Mouse (Mus musculus) kidney, embryonic 15.5 days (tissue): ENCODE data around the gene Msantd2. TPM values are rescaled to one million over a fixed set of nuclear protein-coding genes. Genes with fewer than 3 reads are reported as not detected.

Experiments
- ATAC-seq: fragments of 200-750 bp; cut with Nextera tagmentation; replicated peaks from 2 replicates; pipeline ENCODE4 v1.8.0; 2017; ENCODE audit warnings: moderate TSS enrichment; ENCODE audit not compliant: low FRiP score
- H3K27ac ChIP-seq: fragments of 300-500 bp; sonication (generic); 2 replicates; pipeline ENCODE4 v1.5.1; 2015; ENCODE audit warnings: mild to moderate bottlenecking, inconsistent platforms
- H3K27me3 ChIP-seq: fragments of 300-500 bp; sonication (generic); 2 replicates; pipeline ENCODE4 v1.6.1; 2015; ENCODE audit warnings: inconsistent platforms
- H3K36me3 ChIP-seq: fragments of 300-500 bp; sonication (generic); 2 replicates; pipeline ENCODE4 v1.6.1; 2015; ENCODE audit warnings: inconsistent platforms
- H3K4me1 ChIP-seq: fragments of 300-500 bp; sonication (generic); 2 replicates; pipeline ENCODE4 v1.6.1; 2015; ENCODE audit warnings: inconsistent platforms
- H3K4me2 ChIP-seq: fragments of 300-500 bp; sonication (generic); 2 replicates; pipeline ENCODE4 v1.6.1; 2015; ENCODE audit warnings: moderate library complexity, mild to moderate bottlenecking, inconsistent platforms
- H3K4me3 ChIP-seq: fragments of 300-500 bp; sonication (generic); replicated peaks from 2 replicates; pipeline ENCODE4 v1.5.1; 2015; ENCODE audit warnings: mild to moderate bottlenecking, inconsistent platforms
- H3K9ac ChIP-seq: fragments of 300-500 bp; sonication (generic); 2 replicates; pipeline ENCODE4 v1.6.1; 2015; ENCODE audit warnings: mild to moderate bottlenecking, inconsistent platforms
- H3K9me3 ChIP-seq: fragments of 300-500 bp; sonication (generic); replicated peaks from 2 replicates; pipeline ENCODE4 v1.6.1; 2016; ENCODE audit warnings: inconsistent platforms
- WGBS: fragments of 180-500 bp; shearing (Covaris S2); methylation state at CpG from one replicate; pipeline ENCODE4 v1.1.7; 2015; ENCODE audit warnings: mixed read lengths; 5-methylcytosine and 5-hydroxymethylcytosine counted together
- polyA plus RNA-seq: library from polyadenylated mRNA; unstranded; fragments of >200 nt; fragmentation: Nextera tagmentation; extraction: Ambion mirVana; gene quantifications from 2 replicates; pipeline ENCODE4 v1.2.1, GENCODE M21; 2015

The Msantd2 gene
- polyA plus RNA-seq, 1 experiment from 2014 or later: 23.9 TPM

GRCm38 (mm10) chr9:37512097-37512496, 23.0 kb downstream of the Msantd2 start:
- Histone ChIP-seq H3K27me3 (no peaks in the 10 kb centered on the region), H3K36me3 (no peaks in the 10 kb centered on the region), H3K4me2 (no peak overlapping the region), H3K27ac (no peak overlapping the region), H3K9ac (no peak overlapping the region), H3K4me1 (peaks cover 23% of the 10 kb centered on the region), H3K4me3 (no peak overlapping the region), H3K9me3 (no peaks in the 10 kb centered on the region)
- ATAC-seq: no peak
- WGBS: 92% methylated on average over 2 of the region's 2 CpGs

GRCm38 (mm10) chr9:37514456-37514855, 25.3 kb downstream of the Msantd2 start:
- no peak overlapping the region for H3K27ac ChIP-seq
- no peak overlapping the region for H3K4me3 ChIP-seq
- peaks cover 9% of the 10 kb centered on the region for H3K36me3 ChIP-seq
- no peaks in the 10 kb centered on the region for H3K9me3 ChIP-seq
- no peak overlapping the region for H3K9ac ChIP-seq
- no peak overlapping the region for H3K4me2 ChIP-seq
- WGBS: 58% methylated on average over 3 of the region's 3 CpGs
- ATAC-seq: no peak
- peaks cover 13% of the 10 kb centered on the region for H3K4me1 ChIP-seq
- H3K27me3 ChIP-seq: no peaks in the 10 kb centered on the region

- no peak overlapping the region for H3K27ac ChIP-seq
- H3K36me3 ChIP-seq: peaks cover 34% of the 10 kb centered on the region
- no peaks in the 10 kb centered on the region for H3K27me3 ChIP-seq
- ATAC-seq: 0 out of 2 replicates have a peak, but pooled peaks have one; percentile 9
- H3K4me3 ChIP-seq: no peak overlapping the region
- H3K9me3 ChIP-seq: no peaks in the 10 kb centered on the region
- no peak overlapping the region for H3K9ac ChIP-seq
- no peak overlapping the region for H3K4me2 ChIP-seq
- H3K4me1 ChIP-seq: peaks cover 13% of the 10 kb centered on the region
- WGBS: 80% methylated on average over 1 of the region's 1 CpGs
These were observed 28.3 kb downstream of the Msantd2 start for GRCm38 (mm10) chr9:37517467-37517866.

GRCm38 (mm10) chr9:37518991-37519390, 29.9 kb downstream of the Msantd2 start:
- no peak for ATAC-seq
- no peak overlapping the region for H3K27ac ChIP-seq
- H3K4me2 ChIP-seq: no peak overlapping the region
- H3K4me3 ChIP-seq: no peak overlapping the region
- H3K9me3 ChIP-seq: no peaks in the 10 kb centered on the region
- H3K36me3 ChIP-seq: peaks cover 45% of the 10 kb centered on the region
- H3K4me1 ChIP-seq: peaks cover 3% of the 10 kb centered on the region
- no peak overlapping the region for H3K9ac ChIP-seq
- WGBS: 94% methylated on average over 8 of the region's 8 CpGs
- no peaks in the 10 kb centered on the region for H3K27me3 ChIP-seq

- H3K27me3 ChIP-seq: no peaks in the 10 kb centered on the region
- no peak for ATAC-seq
- no peak overlapping the region for H3K4me2 ChIP-seq
- H3K4me1 ChIP-seq: 0 out of 2 replicates have a peak, but pooled peaks cover 3% of the 10 kb centered on the region
- WGBS: 94% methylated on average over 2 of the region's 2 CpGs
- H3K27ac ChIP-seq: no peak overlapping the region
- no peak overlapping the region for H3K9ac ChIP-seq
- no peak overlapping the region for H3K4me3 ChIP-seq
- no peaks in the 10 kb centered on the region for H3K9me3 ChIP-seq
- peaks cover 51% of the 10 kb centered on the region for H3K36me3 ChIP-seq
These were observed 30.9 kb downstream of the Msantd2 start for GRCm38 (mm10) chr9:37519995-37520394.

- no peak overlapping the region for H3K4me3 ChIP-seq
- H3K4me1 ChIP-seq: peaks cover 27% of the 10 kb centered on the region
- H3K9ac ChIP-seq: no peak overlapping the region
- H3K27ac ChIP-seq: no peak overlapping the region
- H3K36me3 ChIP-seq: peaks cover 49% of the 10 kb centered on the region
- no peak for ATAC-seq
- no peaks in the 10 kb centered on the region for H3K9me3 ChIP-seq
- 83% methylated on average over 2 of the region's 2 CpGs for WGBS
- no peak overlapping the region for H3K4me2 ChIP-seq
- H3K27me3 ChIP-seq: peaks cover 44% of the 10 kb centered on the region
These were observed 36.3 kb downstream of the Msantd2 start for GRCm38 (mm10) chr9:37525461-37525860.

GRCm38 (mm10) chr9:37526443-37527395, 37.6 kb downstream of the Msantd2 start:
- peak overlapping the region; percentile 59 for H3K4me2 ChIP-seq
- WGBS: 25% methylated on average over 21 of the region's 21 CpGs
- H3K4me3 ChIP-seq: peak overlapping the region; percentile 44
- H3K4me1 ChIP-seq: peaks cover 39% of the 10 kb centered on the region
- ATAC-seq: no peak
- 0 out of 2 replicates have a peak overlapping the region, but pooled peaks have one; percentile 27 for H3K27ac ChIP-seq
- no peaks in the 10 kb centered on the region for H3K9me3 ChIP-seq
- H3K27me3 ChIP-seq: peaks cover 55% of the 10 kb centered on the region
- peaks cover 39% of the 10 kb centered on the region for H3K36me3 ChIP-seq
- H3K9ac ChIP-seq: no peak overlapping the region

GRCm38 (mm10) chr9:37527396-37528224, 38.5 kb downstream of the Msantd2 start, which contains the start of gene Esam:
TSS of gene Esam (plus strand) at chr9:37528078.
- Histone ChIP-seq H3K9ac (peak within 1 kb of the TSS; percentile 31; the same call in 1 of the 2 replicates), H3K27me3 (peaks cover 62% of the 10 kb centered on the region), H3K4me2 (peak within 1 kb of the TSS; percentile 73), H3K36me3 (peaks cover 31% of the 10 kb centered on the region), H3K4me1 (peaks cover 39% of the 10 kb centered on the region), H3K9me3 (no peaks in the 10 kb centered on the region), H3K27ac (peak within 1 kb of the TSS; percentile 84), H3K4me3 (peak within 1 kb of the TSS; percentile 44)
- peak; percentile 57 for ATAC-seq
- 5% methylated on average over 41 of the region's 41 CpGs for WGBS

- ATAC-seq: no peak
- Histone ChIP-seq H3K9me3 (no peaks in the 10 kb centered on the region), H3K27ac (peak overlapping the region; percentile 84), H3K4me2 (peak overlapping the region; percentile 73), H3K36me3 (peaks cover 23% of the 10 kb centered on the region), H3K27me3 (peaks cover 67% of the 10 kb centered on the region), H3K4me3 (peak overlapping the region; percentile 44), H3K9ac (peak overlapping the region; percentile 31; the same call in 1 of the 2 replicates), H3K4me1 (peaks cover 39% of the 10 kb centered on the region)
- WGBS: 27% methylated on average over 9 of the region's 9 CpGs
These were observed 39.3 kb downstream of the Msantd2 start for GRCm38 (mm10) chr9:37528225-37528970.

- H3K4me2 ChIP-seq: peak overlapping the region; percentile 73
- peak overlapping the region; percentile 84 for H3K27ac ChIP-seq
- peaks cover 13% of the 10 kb centered on the region; the same call in 1 of the 2 replicates for H3K36me3 ChIP-seq
- WGBS: under 1% methylated on average over 32 of the region's 32 CpGs
- peak; percentile 68 for ATAC-seq
- H3K27me3 ChIP-seq: peaks cover 73% of the 10 kb centered on the region
- no peaks in the 10 kb centered on the region for H3K9me3 ChIP-seq
- peak overlapping the region; percentile 44 for H3K4me3 ChIP-seq
- H3K4me1 ChIP-seq: peaks cover 39% of the 10 kb centered on the region
- peak overlapping the region; percentile 41 for H3K9ac ChIP-seq
These were observed 41.1 kb downstream of the Msantd2 start for GRCm38 (mm10) chr9:37530031-37530887.
